ENCODE assay signal across 8 mouse cellular contexts in the genomic region with DNA sequence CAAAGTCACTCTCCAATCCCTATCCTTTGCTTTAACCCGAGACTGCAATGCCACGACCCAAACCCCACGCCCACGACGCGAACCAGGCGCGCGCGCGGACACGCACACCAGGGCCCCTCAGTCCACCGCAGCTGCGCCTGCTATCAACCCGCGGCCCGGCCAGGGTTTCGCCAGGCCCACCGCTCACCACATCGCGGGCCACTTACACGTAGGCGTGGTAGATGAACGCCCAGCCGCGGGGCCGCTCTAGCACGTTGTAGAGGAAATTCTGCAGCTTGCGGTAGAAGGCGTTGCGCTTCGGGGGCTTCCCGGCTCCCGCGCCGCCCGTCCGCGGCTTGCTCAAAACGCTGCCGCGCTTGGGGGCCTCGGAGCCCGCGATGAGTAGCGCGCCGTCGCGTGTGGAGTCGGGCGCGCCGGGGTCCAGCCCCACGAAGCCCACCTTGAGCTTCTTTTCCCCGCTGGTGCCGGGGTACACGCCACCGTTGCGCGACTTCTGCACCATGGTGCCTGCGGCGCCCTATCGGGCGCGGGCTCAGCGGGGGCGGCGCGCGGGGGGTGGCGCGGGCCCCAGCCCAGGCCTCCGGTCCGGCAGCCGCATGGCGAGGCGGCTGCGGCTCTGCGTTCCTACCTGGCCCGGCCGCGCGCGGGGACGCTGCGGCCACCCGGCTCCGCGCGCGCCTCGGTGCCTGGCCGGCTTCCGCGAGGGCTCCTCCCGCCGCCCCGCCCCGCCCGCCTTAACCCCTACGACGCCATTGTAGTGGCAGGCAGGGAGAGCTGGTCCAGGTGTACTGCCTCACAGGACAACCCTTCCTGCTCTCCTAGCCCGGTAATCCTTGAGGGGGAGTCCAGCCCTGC. TPM values are rescaled to one million over a fixed set of nuclear protein-coding genes. Genes with fewer than 3 reads are reported as not detected.
A peak's percentile ranks its signal among the peaks of the same experiment; 100 is the strongest.
DNase-seq lines count a peak whose midpoint lies in the region; ATAC-seq lines count a peak whose summit lies in the region.

Kcnq2 (minus strand) TSS at position 710 of the 855 bp plus-strand sequence.

- H3K9me3 ChIP-seq in neural tube, embryonic 12.5 days, result no peaks in the 10 kb centered on the region

- peak within 1 kb of the TSS; percentile 86 for H3K27ac ChIP-seq in neural tube, embryonic 12.5 days

- no peaks in the 10 kb centered on the region for H3K36me3 ChIP-seq in neural tube, embryonic 12.5 days

- H3K4me1 ChIP-seq in neural tube, embryonic 12.5 days, result peaks cover 12% of the 10 kb centered on the region

- peak within 1 kb of the TSS; percentile 87 for H3K9ac ChIP-seq in neural tube, embryonic 12.5 days

- peak; percentile 38; the same call in 1 of the 2 replicates for ATAC-seq in cerebellum, adult (ENCODE audit: insufficient number of reproducible peaks, low FRiP score, low TSS enrichment)
- ATAC-seq in neural tube, embryonic 12.5 days (ENCODE audit: low FRiP score, low read depth), result peak; percentile 68

- peak within 1 kb of the TSS; percentile 71 for H3K4me3 ChIP-seq in neural tube, embryonic 12.5 days

- H3K4me2 ChIP-seq in neural tube, embryonic 12.5 days (replicated peaks), result peak within 1 kb of the TSS; percentile 80

- H3K27me3 ChIP-seq in neural tube, embryonic 12.5 days (replicated peaks), result peaks cover 48% of the 10 kb centered on the region

- WGBS in neural tube, embryonic 12.5 days, result under 1% methylated on average over 101 of the region's 104 CpGs

- DNase-seq in cerebellum, adult 11 months, result no peak
- DNase-seq in right cerebral cortex, postnatal 4 days, result peak; percentile 65
- no peak for DNase-seq in right cerebral cortex, postnatal 36 days (ENCODE audit: low spot score in 2 of 2)
- no peak for DNase-seq in layer of hippocampus, postnatal 25 days (ENCODE audit: extremely low spot score in 1 of 2, low spot score in 1 of 2)
- no peak for DNase-seq in urinary bladder, postnatal 10 days (ENCODE audit: low spot score)
- DNase-seq in lung, adult 18-20 months, result no peak

RNA-seq across cellular contexts. Expression of gene Kcnq2, which starts in this region (rescaled TPM):
- total RNA-seq in layer of hippocampus, postnatal 25 days (2021), result 100 to 1,000 TPM; 277 to 291 TPM
- 39.0 and 41.6 TPM in 2 replicates for polyA plus RNA-seq in neural tube, embryonic 12.5 days (2016; fragmentation: Nextera tagmentation; extraction: Ambion mirVana)
